Mouse (Mus musculus) forebrain, embryonic 14.5 days (tissue): ENCODE data around the gene Ppfia2. TPM values are rescaled to one million over a fixed set of nuclear protein-coding genes. Genes with fewer than 3 reads are reported as not detected.

Source experiments
- ATAC-seq: fragments of 200-750 bp; cut with Nextera tagmentation; 2 replicates; pipeline ENCODE4 v1.8.0; 2017; ENCODE audit warnings: mild to moderate bottlenecking, moderate library complexity
- DNase-seq: peaks from one replicate; pipeline ENCODE4 v3.0.0-alpha.2; 2015; ENCODE audit warnings: low spot score
- H3K27ac ChIP-seq: fragments of 300-500 bp; sonication (generic); 2 replicates; pipeline ENCODE4 v1.5.1; 2014; ENCODE audit warnings: low read depth, mild to moderate bottlenecking, control low read depth, low read length, moderate library complexity
- H3K27me3 ChIP-seq: fragments of 300-500 bp; sonication (generic); replicated peaks from 2 replicates; pipeline ENCODE4 v1.6.1; 2014; ENCODE audit warnings: low read length, control low read depth, mixed read lengths; ENCODE audit not compliant: control insufficient read depth, insufficient read depth
- H3K36me3 ChIP-seq: fragments of 300-500 bp; sonication (generic); 2 replicates; pipeline ENCODE4 v1.6.1; 2014; ENCODE audit warnings: low read length, control low read depth; ENCODE audit not compliant: control insufficient read depth, insufficient read depth
- H3K4me1 ChIP-seq: fragments of 300-500 bp; sonication (generic); 2 replicates; pipeline ENCODE4 v1.6.1; 2014; ENCODE audit warnings: antibody characterized with exemption, low read length, control low read depth; ENCODE audit not compliant: control insufficient read depth, insufficient read depth
- H3K4me2 ChIP-seq: fragments of 300-500 bp; sonication (generic); 2 replicates; pipeline ENCODE4 v1.6.1; 2014; ENCODE audit warnings: mild to moderate bottlenecking, control low read depth, low read length
- H3K4me3 ChIP-seq: fragments of 300-500 bp; sonication (generic); 2 replicates; pipeline ENCODE4 v1.5.1; 2014; ENCODE audit warnings: low read depth, low read length, control low read depth
- H3K9ac ChIP-seq: fragments of 300-500 bp; sonication (generic); 2 replicates; pipeline ENCODE4 v1.6.1; 2014; ENCODE audit warnings: mild to moderate bottlenecking, low read length, control low read depth, moderate library complexity
- H3K9me3 ChIP-seq: fragments of 300-500 bp; sonication (generic); replicated peaks from 2 replicates; pipeline ENCODE4 v1.6.1; 2016; ENCODE audit warnings: low read length, control low read depth, mixed read lengths; ENCODE audit not compliant: control insufficient read depth
- WGBS: fragments of 180-500 bp; shearing (Covaris S2); extraction: QIAGEN DNeasy Blood & Tissue Kit; methylation state at CpG from one replicate; pipeline ENCODE4 v1.1.7; 2014; 5-methylcytosine and 5-hydroxymethylcytosine counted together
- polyA plus RNA-seq: library from polyadenylated mRNA; unstranded; fragments of >200 nt; fragmentation: Nextera tagmentation; extraction: Ambion mirVana; gene quantifications from 2 replicates; pipeline ENCODE4 v1.2.1, GENCODE M21; 2014

The Ppfia2 gene
- polyA plus RNA-seq, 1 experiment from 2014 or later = 24.1 TPM

DNA sequence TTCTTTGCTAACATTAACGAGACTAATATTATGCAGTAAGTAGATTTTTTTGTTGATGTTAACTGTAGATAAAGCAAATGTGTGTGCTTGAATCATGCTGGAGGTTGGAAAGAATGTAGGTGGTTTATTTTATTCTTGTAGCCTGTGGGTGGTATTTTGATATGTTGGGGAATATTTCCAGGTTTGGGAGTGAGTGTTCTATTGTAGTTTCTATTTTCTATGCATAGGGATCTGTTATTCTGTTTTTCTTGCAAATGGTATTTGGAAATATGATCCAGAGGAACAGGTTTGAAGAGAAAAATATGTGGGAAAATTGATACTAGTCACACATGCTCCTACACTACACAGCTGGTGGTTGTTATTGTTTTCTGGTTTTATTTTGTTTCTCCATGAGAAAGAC, 120.8 kb downstream of the Ppfia2 start:
- DNase-seq (no peak), ATAC-seq (no peak)
- Histone ChIP-seq H3K4me3 (no peak overlapping the region), H3K4me2 (no peak overlapping the region), H3K36me3 (no peaks in the 10 kb centered on the region), H3K27ac (no peak overlapping the region), H3K27me3 (no peaks in the 10 kb centered on the region), H3K4me1 (no peaks in the 10 kb centered on the region), H3K9me3 (no peaks in the 10 kb centered on the region), H3K9ac (no peak overlapping the region)
- 86% methylated on average over 1 of the region's 1 CpGs for WGBS

DNA sequence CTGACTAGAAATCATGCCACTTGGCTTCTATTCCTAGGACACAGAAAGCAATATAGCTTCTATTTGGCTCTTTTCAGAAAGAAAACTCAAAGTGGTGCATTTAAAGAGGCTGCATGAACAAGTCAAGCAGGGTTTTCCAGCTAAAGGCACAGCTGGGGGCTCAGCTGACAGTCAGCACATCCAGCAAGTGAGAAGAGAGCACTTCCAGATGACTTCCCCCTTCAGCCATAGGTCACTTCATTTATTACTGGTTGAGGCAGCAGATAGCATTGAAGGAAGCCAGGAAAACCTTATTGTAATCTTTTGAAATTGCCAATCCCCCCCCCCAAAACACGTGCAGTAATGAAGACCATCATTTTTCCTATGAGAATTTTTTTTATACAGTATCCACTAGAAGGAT, 126.8 kb downstream of the Ppfia2 start:
- Histone ChIP-seq H3K9ac (no peak overlapping the region), H3K36me3 (no peaks in the 10 kb centered on the region), H3K4me1 (no peaks in the 10 kb centered on the region), H3K9me3 (no peaks in the 10 kb centered on the region), H3K27me3 (no peaks in the 10 kb centered on the region), H3K27ac (no peak overlapping the region), H3K4me3 (no peak overlapping the region), H3K4me2 (no peak overlapping the region)
- DNase-seq = no peak
- no peak for ATAC-seq
- WGBS = 53% methylated on average over 1 of the region's 1 CpGs

DNA sequence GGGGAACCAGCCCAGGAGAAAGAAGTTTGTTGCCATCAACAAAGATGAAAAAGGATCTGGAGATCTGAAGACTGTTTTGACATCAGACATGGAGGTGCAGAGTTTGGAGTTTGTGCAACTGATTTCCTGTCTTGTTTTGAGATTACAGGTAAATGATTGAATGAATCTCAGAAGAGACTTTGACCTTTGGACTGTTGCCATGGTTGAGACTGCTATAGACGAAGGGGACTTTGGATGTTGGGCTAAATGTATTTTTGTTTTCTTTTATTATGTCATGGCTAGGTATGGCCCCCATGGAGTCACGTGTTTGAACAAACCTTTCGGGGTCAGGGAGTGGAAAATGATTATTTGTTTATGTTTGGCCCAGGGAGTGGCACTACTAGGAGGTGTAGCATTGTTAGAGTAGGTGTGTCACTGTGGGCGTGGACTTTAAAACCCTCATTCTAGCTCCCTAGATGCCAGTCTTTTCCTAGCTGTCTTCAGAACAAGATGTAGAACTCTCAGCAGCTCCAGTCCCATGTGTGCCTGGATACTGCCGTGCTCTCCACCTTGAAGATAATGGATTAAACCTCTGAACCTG, 133.3 kb downstream of the Ppfia2 start:
- H3K27me3 ChIP-seq = no peaks in the 10 kb centered on the region
- H3K36me3 ChIP-seq = no peaks in the 10 kb centered on the region
- no peak overlapping the region for H3K4me3 ChIP-seq
- WGBS = 79% methylated on average over 5 of the region's 5 CpGs
- DNase-seq (no peak), ATAC-seq (no peak)
- H3K4me1 ChIP-seq = no peaks in the 10 kb centered on the region
- no peak overlapping the region for H3K9ac ChIP-seq
- H3K9me3 ChIP-seq = no peaks in the 10 kb centered on the region
- H3K4me2 ChIP-seq = no peak overlapping the region
- no peak overlapping the region for H3K27ac ChIP-seq

DNA sequence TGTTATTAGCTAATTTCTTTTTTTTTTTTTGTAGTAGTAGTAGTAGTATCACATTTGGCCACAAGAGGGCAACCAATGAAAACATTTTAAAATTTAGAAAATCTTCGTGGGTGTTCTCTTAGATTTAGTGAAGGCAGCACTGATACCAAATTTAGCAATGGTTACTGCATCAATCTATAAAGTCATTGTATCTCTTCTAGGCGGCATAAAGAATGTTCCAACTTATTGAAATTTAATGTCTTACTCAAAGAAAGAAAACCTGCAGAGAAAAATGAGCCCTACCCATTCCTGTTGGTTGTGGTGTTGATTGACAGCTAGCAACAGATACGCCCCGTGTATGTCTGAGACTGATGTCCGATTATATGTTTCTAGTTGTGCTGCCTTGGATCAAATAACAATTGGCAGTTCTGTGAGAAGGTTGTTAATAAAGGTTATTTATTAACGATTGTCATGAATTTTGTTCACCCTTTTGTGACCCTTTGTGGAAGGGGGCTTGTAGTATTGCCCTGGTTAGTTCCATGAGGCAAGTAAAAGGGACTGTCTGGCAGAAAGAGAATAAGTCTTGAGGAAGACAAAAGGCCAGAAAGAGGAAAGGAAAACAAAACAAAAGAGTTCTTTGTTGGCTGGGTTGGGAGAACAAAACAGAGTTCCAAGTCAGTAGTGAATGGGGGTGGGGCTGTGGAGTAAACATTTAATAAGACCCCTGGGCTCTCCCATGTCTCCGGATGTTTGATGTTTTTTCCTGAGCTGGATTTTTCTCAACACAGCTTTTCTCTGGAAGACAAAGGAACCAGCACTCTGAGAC, 139.2 kb downstream of the Ppfia2 start:
- peak overlapping the region; percentile 6; the same call in 1 of the 2 replicates for H3K4me3 ChIP-seq
- peak; percentile 85 for ATAC-seq
- 0% methylated on average over 7 of the region's 7 CpGs for WGBS
- no peaks in the 10 kb centered on the region for H3K36me3 ChIP-seq
- H3K4me1 ChIP-seq = no peaks in the 10 kb centered on the region; the same call in 1 of the 2 replicates
- H3K9ac ChIP-seq = peak overlapping the region; percentile 25; the same call in 1 of the 2 replicates
- H3K9me3 ChIP-seq = no peaks in the 10 kb centered on the region
- H3K27ac ChIP-seq = peak overlapping the region; percentile 53; the same call in 1 of the 2 replicates
- no peaks in the 10 kb centered on the region for H3K27me3 ChIP-seq
- H3K4me2 ChIP-seq = peak overlapping the region; percentile 49
- DNase-seq = peak; percentile 75

DNA sequence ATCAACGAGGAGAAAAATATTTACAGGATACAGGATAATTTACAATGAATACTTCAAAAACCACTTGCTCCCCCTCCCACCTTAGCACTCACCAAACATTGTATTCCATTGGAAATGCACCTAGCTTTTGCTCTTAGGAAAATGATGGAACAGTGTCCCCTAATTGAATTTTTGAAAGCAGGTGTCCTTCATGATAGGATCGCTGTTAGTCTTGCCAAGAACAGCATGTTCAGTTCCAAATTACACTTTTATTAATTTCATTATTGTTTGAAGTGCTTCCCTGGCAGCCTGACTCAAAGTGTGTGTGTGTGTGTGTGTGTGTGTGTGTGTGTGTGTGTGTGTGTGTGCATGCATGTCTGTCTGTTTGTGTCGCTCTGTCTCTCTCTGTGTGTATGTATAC, 140.1 kb downstream of the Ppfia2 start:
- Histone ChIP-seq H3K27me3 (no peaks in the 10 kb centered on the region), H3K4me2 (no peak overlapping the region), H3K27ac (no peak overlapping the region), H3K9me3 (no peaks in the 10 kb centered on the region), H3K4me3 (no peak overlapping the region), H3K9ac (no peak overlapping the region), H3K36me3 (no peaks in the 10 kb centered on the region), H3K4me1 (no peaks in the 10 kb centered on the region; the same call in 1 of the 2 replicates)
- 67% methylated on average over 3 of the region's 3 CpGs for WGBS
- ATAC-seq (no peak), DNase-seq (peak; percentile 22)

DNA sequence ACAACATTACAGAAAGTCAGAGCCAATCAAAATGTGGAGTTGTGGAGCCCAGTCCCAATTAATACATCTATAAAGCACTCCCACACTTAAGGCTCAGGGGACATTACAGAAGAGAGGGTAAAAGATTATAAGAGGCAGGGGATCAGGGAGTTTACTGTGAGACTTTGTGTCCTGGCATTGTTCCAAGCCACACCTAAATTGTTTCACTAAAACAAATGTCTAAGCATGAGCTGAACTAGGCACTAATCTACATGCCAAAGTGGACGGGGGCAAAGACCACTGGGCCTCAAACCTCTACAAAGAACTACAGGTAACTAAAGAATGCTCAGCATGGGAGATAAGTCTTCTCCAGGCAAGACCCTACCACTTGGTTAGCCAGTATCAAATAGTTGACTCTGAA, 148.1 kb downstream of the Ppfia2 start:
- ATAC-seq (no peak), DNase-seq (no peak)
- 34% methylated on average over 1 of the region's 1 CpGs for WGBS
- no peaks in the 10 kb centered on the region for H3K9me3 ChIP-seq
- H3K9ac ChIP-seq = no peak overlapping the region
- no peak overlapping the region for H3K4me3 ChIP-seq
- no peaks in the 10 kb centered on the region for H3K36me3 ChIP-seq
- no peak overlapping the region for H3K4me2 ChIP-seq
- no peak overlapping the region for H3K27ac ChIP-seq
- no peaks in the 10 kb centered on the region for H3K27me3 ChIP-seq
- H3K4me1 ChIP-seq = no peaks in the 10 kb centered on the region

DNA sequence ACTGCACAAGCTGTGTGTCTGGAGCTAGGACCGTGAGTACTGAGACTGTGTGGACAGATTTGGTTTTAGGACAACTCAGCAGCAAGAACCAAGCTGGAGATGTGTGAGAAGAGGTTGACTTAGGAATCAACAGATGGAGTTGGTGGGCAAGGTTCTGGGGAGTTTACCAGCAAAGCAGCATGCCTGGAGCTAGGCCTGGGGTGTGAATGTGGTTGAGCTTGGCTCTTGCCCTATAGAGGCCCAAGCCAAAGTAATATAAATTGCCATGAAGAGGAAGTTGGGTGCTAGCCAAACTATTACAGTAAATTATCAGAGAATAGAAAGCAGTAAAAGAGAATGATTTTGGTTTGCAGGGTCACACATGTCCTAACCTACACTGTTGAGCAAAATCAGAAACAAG, 150.8 kb downstream of the Ppfia2 start:
- 90% methylated on average over 1 of the region's 1 CpGs for WGBS
- H3K4me3 ChIP-seq = no peak overlapping the region
- H3K9ac ChIP-seq = no peak overlapping the region
- DNase-seq = no peak
- H3K4me1 ChIP-seq = no peaks in the 10 kb centered on the region
- no peaks in the 10 kb centered on the region for H3K36me3 ChIP-seq
- H3K27me3 ChIP-seq = no peaks in the 10 kb centered on the region
- no peak overlapping the region for H3K27ac ChIP-seq
- ATAC-seq = no peak
- no peaks in the 10 kb centered on the region for H3K9me3 ChIP-seq
- H3K4me2 ChIP-seq = no peak overlapping the region

DNA sequence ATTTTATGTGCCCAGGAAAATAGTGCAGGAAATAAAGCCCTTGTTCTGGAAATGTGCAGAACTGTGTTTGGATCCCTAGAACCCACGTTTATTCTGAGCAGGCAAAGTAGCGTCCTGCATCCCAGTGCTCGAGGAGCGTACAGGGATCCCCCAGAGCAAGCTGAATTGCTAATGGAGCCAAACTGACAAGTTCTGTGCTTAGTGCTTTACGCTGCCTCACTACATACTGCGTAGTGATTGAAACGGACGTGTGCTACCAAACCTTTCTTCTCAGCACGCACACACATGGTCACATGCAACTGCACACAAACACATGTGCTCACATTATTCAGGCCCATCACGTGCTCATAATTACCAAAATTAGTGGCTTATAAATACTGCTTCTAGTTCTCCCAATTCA, 153.2 kb downstream of the Ppfia2 start:
- H3K4me2 ChIP-seq = no peak overlapping the region
- no peak overlapping the region for H3K4me3 ChIP-seq
- no peaks in the 10 kb centered on the region for H3K9me3 ChIP-seq
- H3K27me3 ChIP-seq = no peaks in the 10 kb centered on the region
- DNase-seq = no peak
- no peaks in the 10 kb centered on the region for H3K4me1 ChIP-seq
- WGBS = 81% methylated on average over 10 of the region's 10 CpGs
- no peak for ATAC-seq
- no peak overlapping the region for H3K27ac ChIP-seq
- H3K9ac ChIP-seq = no peak overlapping the region
- H3K36me3 ChIP-seq = no peaks in the 10 kb centered on the region
